Mouse (Mus musculus) layer of hippocampus, adult 2 months (tissue): Measurements from ENCODE around the gene Wdpcp. TPM values are rescaled to one million over a fixed set of nuclear protein-coding genes. Genes with fewer than 3 reads are reported as not detected.
A peak's percentile ranks its signal among the peaks of the same experiment; 100 is the strongest.

Experiments
- DNase-seq, 2 experiments: peaks; one replicate each; pipeline ENCODE4 v3.0.0; 2022; ENCODE audit warnings: low spot score in 2 of 2
- H3K27ac ChIP-seq: fragments of 200-600 bp; 2 replicates; pipeline ENCODE4 v1.8.1; 2022
- H3K4me3 ChIP-seq: fragments of 200-600 bp; 2 replicates; pipeline ENCODE4 v1.8.1; 2022; ENCODE audit warnings: mild to moderate bottlenecking
- CTCF ChIP-seq: fragments of 200-600 bp; conservative IDR thresholded peaks from 2 replicates; pipeline ENCODE4 v1.8.1; 2022; ENCODE audit warnings: antibody characterized with exemption, mild to moderate bottlenecking, moderate library complexity
- total RNA-seq, 2 experiments: library from RNA; stranded (reverse); gene quantifications; 2 replicates each; pipeline ENCODE4 v1.2.3; 2021

The Wdpcp gene
- total RNA-seq, 2 experiments from 2014 or later = 10.5 to 13.0 TPM

- DNase-seq = no peak
- Histone ChIP-seq H3K27ac (no peak overlapping the region), H3K4me3 (no peak overlapping the region)
- TF ChIP-seq CTCF = no peak
Measured at GRCm38 (mm10) chr11:21726329-21726728, 154.3 kb downstream of the Wdpcp start.

- Histone ChIP-seq H3K27ac (no peak overlapping the region), H3K4me3 (no peak overlapping the region)
- no peak for TF ChIP-seq CTCF
- DNase-seq = no peak
Measured at GRCm38 (mm10) chr11:21729056-21729455, 157.0 kb downstream of the Wdpcp start.

- TF ChIP-seq CTCF = no peak
- Histone ChIP-seq H3K4me3 (no peak overlapping the region), H3K27ac (no peak overlapping the region)
- DNase-seq = no peak
Measured at GRCm38 (mm10) chr11:21729961-21730360, 157.9 kb downstream of the Wdpcp start.

GRCm38 (mm10) chr11:21735272-21735671 lies 163.2 kb downstream of the Wdpcp start:
- H3K27ac ChIP-seq = no peak overlapping the region
- no peak for TF ChIP-seq CTCF
- no peak for DNase-seq
- no peak overlapping the region for H3K4me3 ChIP-seq

GRCm38 (mm10) chr11:21749487-21749886 lies 177.5 kb downstream of the Wdpcp start:
- Histone ChIP-seq H3K4me3 (no peak overlapping the region), H3K27ac (no peak overlapping the region)
- no peak for TF ChIP-seq CTCF
- DNase-seq = no peak

GRCm38 (mm10) chr11:21763201-21763600 lies 191.2 kb downstream of the Wdpcp start:
- Histone ChIP-seq H3K4me3 (no peak overlapping the region), H3K27ac (no peak overlapping the region)
- TF ChIP-seq CTCF = no peak
- peak; percentile 42 to 44 for DNase-seq

GRCm38 (mm10) chr11:21788831-21789230 lies 216.8 kb downstream of the Wdpcp start:
- no peak for TF ChIP-seq CTCF
- DNase-seq = no peak
- Histone ChIP-seq H3K4me3 (no peak overlapping the region), H3K27ac (no peak overlapping the region)

- TF ChIP-seq CTCF = no peak
- no peak for DNase-seq
- H3K4me3 ChIP-seq = no peak overlapping the region
- H3K27ac ChIP-seq = no peak overlapping the region
Measured at GRCm38 (mm10) chr11:21824941-21825340, 252.9 kb downstream of the Wdpcp start.

- Histone ChIP-seq H3K27ac (no peak overlapping the region), H3K4me3 (no peak overlapping the region)
- DNase-seq = no peak
- TF ChIP-seq CTCF = no peak
Measured at GRCm38 (mm10) chr11:21826521-21826920, 254.5 kb downstream of the Wdpcp start.

- TF ChIP-seq CTCF = no peak
- DNase-seq = no peak
- Histone ChIP-seq H3K27ac (no peak overlapping the region), H3K4me3 (no peak overlapping the region)
Measured at GRCm38 (mm10) chr11:21847040-21847439, 275.0 kb downstream of the Wdpcp start.

GRCm38 (mm10) chr11:21864000-21864399 lies 292.0 kb downstream of the Wdpcp start:
- TF ChIP-seq CTCF = no peak
- no peak for DNase-seq
- Histone ChIP-seq H3K27ac (no peak overlapping the region), H3K4me3 (no peak overlapping the region)

- Histone ChIP-seq H3K4me3 (no peak overlapping the region), H3K27ac (no peak overlapping the region)
- DNase-seq = no peak
- no peak for TF ChIP-seq CTCF
Measured at GRCm38 (mm10) chr11:21864516-21864915, 292.5 kb downstream of the Wdpcp start.

- DNase-seq = no peak
- H3K27ac ChIP-seq = no peak overlapping the region
- H3K4me3 ChIP-seq = no peak overlapping the region
- no peak for TF ChIP-seq CTCF
Measured at GRCm38 (mm10) chr11:21868675-21869074, 296.6 kb downstream of the Wdpcp start.

GRCm38 (mm10) chr11:21870863-21871262 lies 298.8 kb downstream of the Wdpcp start:
- Histone ChIP-seq H3K4me3 (no peak overlapping the region), H3K27ac (no peak overlapping the region)
- no peak for DNase-seq
- no peak for TF ChIP-seq CTCF

- no peak for TF ChIP-seq CTCF
- no peak overlapping the region for H3K4me3 ChIP-seq
- no peak for DNase-seq
- no peak overlapping the region for H3K27ac ChIP-seq
Measured at GRCm38 (mm10) chr11:21871728-21872127, 299.7 kb downstream of the Wdpcp start.
